Mouse (Mus musculus) ovary, adult 18-20 months (tissue): Measurements from ENCODE around the gene Fgf12.

ENCODE experiments used
- DNase-seq: peaks from one replicate; pipeline ENCODE4 v3.0.0; 2022; ENCODE audit warnings: low spot score, mixed read lengths

Fgf12 gene

GRCm38 (mm10) chr16:28614412-28614811 lies 138.5 kb downstream of the Fgf12 start:
- no peak for DNase-seq

GRCm38 (mm10) chr16:28610940-28611339 lies 141.9 kb downstream of the Fgf12 start:
- DNase-seq, result no peak

GRCm38 (mm10) chr16:28603155-28603554 lies 149.7 kb downstream of the Fgf12 start:
- no peak for DNase-seq

GRCm38 (mm10) chr16:28601723-28602122 lies 151.1 kb downstream of the Fgf12 start:
- no peak for DNase-seq

- no peak for DNase-seq
Measured at GRCm38 (mm10) chr16:28596112-28596511, 156.8 kb downstream of the Fgf12 start.

GRCm38 (mm10) chr16:28593075-28593915 lies 159.6 kb downstream of the Fgf12 start:
- no peak for DNase-seq

- no peak for DNase-seq
Measured at GRCm38 (mm10) chr16:28592466-28592865, 160.4 kb downstream of the Fgf12 start.

GRCm38 (mm10) chr16:28591583-28591982 lies 161.3 kb downstream of the Fgf12 start:
- DNase-seq, result no peak

- DNase-seq, result no peak
Measured at GRCm38 (mm10) chr16:28572212-28572611, 180.7 kb downstream of the Fgf12 start.

GRCm38 (mm10) chr16:28564716-28565217 lies 188.1 kb downstream of the Fgf12 start:
- no peak for DNase-seq

GRCm38 (mm10) chr16:28564075-28564715 lies 188.7 kb downstream of the Fgf12 start:
- DNase-seq, result no peak

GRCm38 (mm10) chr16:28562847-28563246 lies 190.0 kb downstream of the Fgf12 start:
- DNase-seq, result no peak

GRCm38 (mm10) chr16:28555219-28555618 lies 197.6 kb downstream of the Fgf12 start:
- DNase-seq, result no peak

- no peak for DNase-seq
Measured at GRCm38 (mm10) chr16:28539423-28539822, 213.4 kb downstream of the Fgf12 start.

GRCm38 (mm10) chr16:28517596-28518524 lies 235.0 kb downstream of the Fgf12 start:
- peak; percentile 21 for DNase-seq

GRCm38 (mm10) chr16:28512446-28512845 lies 240.4 kb downstream of the Fgf12 start:
- DNase-seq, result no peak

GRCm38 (mm10) chr16:28511413-28511812 lies 241.5 kb downstream of the Fgf12 start:
- DNase-seq, result no peak

GRCm38 (mm10) chr16:28497971-28498607 lies 254.8 kb downstream of the Fgf12 start:
- no peak for DNase-seq

GRCm38 (mm10) chr16:28491711-28492110 lies 261.2 kb downstream of the Fgf12 start:
- DNase-seq, result no peak

GRCm38 (mm10) chr16:28490515-28490914 lies 262.4 kb downstream of the Fgf12 start:
- peak; percentile 8 for DNase-seq

GRCm38 (mm10) chr16:28484920-28485319 lies 267.9 kb downstream of the Fgf12 start:
- no peak for DNase-seq

- DNase-seq, result no peak
Measured at GRCm38 (mm10) chr16:28479022-28479421, 273.8 kb downstream of the Fgf12 start.
